Mouse (Mus musculus) liver, embryonic 16.5 days (tissue): Measurements from ENCODE around the gene Cfap97d2. TPM values are rescaled to one million over a fixed set of nuclear protein-coding genes. Genes with fewer than 3 reads are reported as not detected.
A peak's percentile ranks its signal among the peaks of the same experiment; 100 is the strongest.

Experiments
- ATAC-seq: fragments of 200-750 bp; cut with Nextera tagmentation; 2 replicates; pipeline ENCODE4 v1.8.0; 2017; ENCODE audit warnings: low read depth, mild to moderate bottlenecking, moderate number of reproducible peaks, moderate library complexity
- H3K27ac ChIP-seq: fragments of 300-500 bp; sonication (generic); 2 replicates; pipeline ENCODE4 v1.5.1; 2014; ENCODE audit warnings: mild to moderate bottlenecking, low read length
- H3K27me3 ChIP-seq: fragments of 300-500 bp; sonication (generic); 2 replicates; pipeline ENCODE4 v1.6.1; 2014; ENCODE audit warnings: low read depth, low read length, mixed read lengths; ENCODE audit not compliant: control insufficient read depth, insufficient read depth
- H3K36me3 ChIP-seq: fragments of 300-500 bp; sonication (generic); 2 replicates; pipeline ENCODE4 v1.6.1; 2014; ENCODE audit warnings: mild to moderate bottlenecking; ENCODE audit not compliant: control insufficient read depth, insufficient read depth
- H3K4me1 ChIP-seq: fragments of 300-500 bp; sonication (generic); 2 replicates; pipeline ENCODE4 v1.6.1; 2014; ENCODE audit warnings: low read depth, low read length, mixed read lengths; ENCODE audit not compliant: control insufficient read depth
- H3K4me2 ChIP-seq: fragments of 300-500 bp; sonication (generic); 2 replicates; pipeline ENCODE4 v1.6.1; 2014; ENCODE audit warnings: low read depth, low read length, mixed read lengths
- H3K4me3 ChIP-seq: fragments of 300-500 bp; sonication (generic); 2 replicates; pipeline ENCODE4 v1.5.1; 2014; ENCODE audit warnings: low read depth, mild to moderate bottlenecking, low read length
- H3K9ac ChIP-seq: fragments of 300-500 bp; sonication (generic); 2 replicates; pipeline ENCODE4 v1.6.1; 2014; ENCODE audit warnings: low read depth, low read length
- H3K9me3 ChIP-seq: fragments of 300-500 bp; sonication (generic); replicated peaks from 2 replicates; pipeline ENCODE4 v1.6.1; 2016; ENCODE audit warnings: low read length; ENCODE audit not compliant: control insufficient read depth
- WGBS: fragments of 180-500 bp; shearing (Covaris S2); extraction: QIAGEN DNeasy Blood & Tissue Kit; methylation state at CpG from one replicate; pipeline ENCODE4 v1.1.7; 2014; ENCODE audit not compliant: insufficient replicate concordance; 5-methylcytosine and 5-hydroxymethylcytosine counted together
- polyA plus RNA-seq: library from polyadenylated mRNA; unstranded; fragments of >200 nt; fragmentation: Nextera tagmentation; extraction: Ambion mirVana; gene quantifications from 2 replicates; pipeline ENCODE4 v1.2.1, GENCODE M21; 2015

The Cfap97d2 gene
- polyA plus RNA-seq = not detected in 2 replicates

- no peak within 1 kb of the TSS for H3K4me3 ChIP-seq
- no peaks in the 10 kb centered on the region for H3K36me3 ChIP-seq
- no peak within 1 kb of the TSS for H3K4me2 ChIP-seq
- 24% methylated on average over 5 of the region's 5 CpGs for WGBS
- H3K4me1 ChIP-seq = no peaks in the 10 kb centered on the region
- no peak for ATAC-seq
- H3K9ac ChIP-seq = no peak within 1 kb of the TSS
- H3K27me3 ChIP-seq = no peaks in the 10 kb centered on the region
- H3K9me3 ChIP-seq = no peaks in the 10 kb centered on the region
- no peak within 1 kb of the TSS for H3K27ac ChIP-seq
These were observed at the start of gene Cfap97d2 for GRCm38 (mm10) chr8:13705668-13706067. Cfap97d2 (plus strand) TSS chr8:13705889.

DNA sequence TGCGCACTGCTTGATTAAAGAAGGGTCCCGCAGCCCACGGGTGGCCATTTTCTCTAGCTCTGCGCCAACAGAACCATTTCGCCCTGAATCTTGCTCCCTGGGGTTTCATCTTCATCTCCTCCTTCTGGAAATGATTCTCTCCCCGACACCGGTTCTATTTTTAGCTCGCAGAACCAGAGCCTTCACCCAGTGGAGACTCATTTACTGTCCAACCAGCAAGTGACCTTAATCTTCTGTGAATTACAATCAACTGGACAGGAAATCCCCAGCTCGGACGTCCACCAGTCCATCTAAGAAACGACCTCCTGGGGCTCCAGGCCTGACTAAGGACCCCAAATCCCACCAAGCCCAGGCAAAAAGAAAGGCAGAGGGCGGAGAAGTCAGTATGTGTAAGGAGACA is 48.2 kb upstream of the Cfap97d2 start:
- Histone ChIP-seq H3K9me3 (no peaks in the 10 kb centered on the region), H3K4me1 (no peaks in the 10 kb centered on the region), H3K27me3 (no peaks in the 10 kb centered on the region), H3K36me3 (no peaks in the 10 kb centered on the region), H3K27ac (no peak overlapping the region), H3K4me3 (no peak overlapping the region), H3K9ac (no peak overlapping the region), H3K4me2 (no peak overlapping the region)
- no peak for ATAC-seq
- WGBS = 69% methylated on average over 12 of the region's 12 CpGs

DNA sequence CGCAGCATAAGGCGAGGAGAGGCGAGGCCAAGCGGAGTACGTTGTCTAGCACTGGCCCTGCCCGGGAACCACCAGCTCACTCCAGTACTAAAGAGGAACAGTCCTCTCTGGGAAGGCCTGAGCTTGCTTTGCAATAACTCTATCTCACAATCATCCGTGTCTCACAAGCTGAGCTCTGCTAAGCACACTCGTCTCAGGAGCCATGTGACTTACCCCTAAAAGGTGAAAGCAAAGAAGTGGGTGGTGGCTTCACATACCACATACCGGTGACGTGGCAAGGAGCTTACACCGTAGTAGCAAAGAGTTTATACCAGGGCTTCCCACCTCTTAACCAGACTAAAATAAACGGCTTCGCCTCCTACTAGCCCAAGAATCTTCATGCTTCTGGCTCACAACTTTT is 45.4 kb upstream of the Cfap97d2 start:
- Histone ChIP-seq H3K9me3 (no peaks in the 10 kb centered on the region), H3K27ac (no peak overlapping the region), H3K36me3 (no peaks in the 10 kb centered on the region), H3K4me2 (no peak overlapping the region), H3K4me3 (no peak overlapping the region), H3K27me3 (no peaks in the 10 kb centered on the region), H3K4me1 (no peaks in the 10 kb centered on the region), H3K9ac (no peak overlapping the region)
- 0 out of 2 replicates have a peak, but pooled peaks have one; percentile 19 for ATAC-seq
- WGBS = 70% methylated on average over 13 of the region's 13 CpGs

DNA sequence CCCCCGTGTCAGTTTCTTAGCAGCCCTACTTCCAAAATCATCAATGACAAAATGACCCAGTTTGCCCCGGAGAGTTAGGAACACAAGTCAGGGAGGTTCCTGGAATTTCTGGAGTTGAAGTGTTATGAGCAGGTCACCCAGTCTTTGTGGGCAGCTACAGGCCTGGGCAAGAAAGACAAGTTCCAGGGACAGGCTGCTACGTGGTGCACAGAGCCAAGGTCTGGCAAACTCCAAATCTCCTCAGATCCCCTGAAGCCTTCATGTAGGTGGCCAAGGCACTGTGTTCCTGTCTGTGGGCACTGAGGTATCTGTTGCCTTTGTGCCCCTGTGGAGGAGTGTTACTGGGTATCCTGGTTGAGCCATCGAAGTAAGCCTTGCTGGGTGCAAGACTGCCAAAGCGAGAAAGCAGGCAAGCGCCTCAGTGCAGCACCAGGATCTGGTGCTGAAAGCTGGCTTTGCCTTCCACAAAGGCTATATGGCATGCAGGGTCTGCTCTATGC is 40.9 kb upstream of the Cfap97d2 start:
- Histone ChIP-seq H3K4me2 (no peak overlapping the region), H3K9me3 (no peaks in the 10 kb centered on the region), H3K27me3 (no peaks in the 10 kb centered on the region), H3K4me1 (peaks cover 4% of the 10 kb centered on the region), H3K9ac (no peak overlapping the region), H3K36me3 (no peaks in the 10 kb centered on the region), H3K27ac (no peak overlapping the region), H3K4me3 (no peak overlapping the region)
- ATAC-seq = no peak
- 70% methylated on average over 6 of the region's 6 CpGs for WGBS

DNA sequence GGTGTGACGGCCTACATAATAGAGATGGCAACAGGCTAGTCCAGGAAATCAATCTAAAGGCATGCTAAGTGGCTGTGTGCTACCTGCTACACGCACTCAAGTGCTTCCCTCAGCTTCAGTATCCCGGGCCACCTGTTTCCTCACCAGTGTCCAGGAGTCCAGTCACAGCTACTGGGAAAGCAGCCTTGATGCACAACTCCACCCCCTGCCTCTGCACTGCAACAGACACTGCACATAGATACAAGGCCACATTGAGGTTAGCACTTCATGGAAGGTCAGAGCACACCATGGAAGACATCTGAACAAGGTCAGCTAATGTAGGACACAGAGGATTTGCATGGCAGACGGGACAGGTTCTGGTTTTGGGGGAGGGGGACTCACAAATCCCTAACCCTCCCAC is 40.2 kb upstream of the Cfap97d2 start:
- no peaks in the 10 kb centered on the region for H3K27me3 ChIP-seq
- 61% methylated on average over 4 of the region's 4 CpGs for WGBS
- H3K4me2 ChIP-seq = no peak overlapping the region
- H3K27ac ChIP-seq = no peak overlapping the region
- no peak overlapping the region for H3K4me3 ChIP-seq
- H3K9ac ChIP-seq = no peak overlapping the region
- no peaks in the 10 kb centered on the region for H3K9me3 ChIP-seq
- no peak for ATAC-seq
- peaks cover 4% of the 10 kb centered on the region for H3K4me1 ChIP-seq
- H3K36me3 ChIP-seq = no peaks in the 10 kb centered on the region

DNA sequence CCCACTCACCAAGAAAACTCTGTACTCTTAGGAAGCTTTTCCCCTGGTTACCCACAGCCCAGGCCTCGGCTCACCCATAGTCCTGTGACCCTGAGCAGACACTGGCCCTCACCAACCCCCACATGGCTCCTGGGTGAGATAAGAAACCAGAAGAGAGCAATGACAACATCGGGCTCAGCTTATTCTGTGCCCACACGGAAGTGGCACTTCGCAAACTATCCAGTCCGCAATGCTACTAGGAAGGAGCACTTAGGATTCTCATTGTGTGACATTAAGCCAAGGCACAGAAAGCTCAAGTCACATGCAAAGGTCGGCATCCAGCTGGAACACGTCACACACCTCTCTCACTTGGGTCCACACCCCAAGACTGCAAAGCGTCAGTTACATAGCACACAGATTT is 39.7 kb upstream of the Cfap97d2 start:
- peaks cover 8% of the 10 kb centered on the region for H3K4me1 ChIP-seq
- H3K4me2 ChIP-seq = no peak overlapping the region
- H3K27me3 ChIP-seq = no peaks in the 10 kb centered on the region
- H3K9me3 ChIP-seq = no peaks in the 10 kb centered on the region
- no peak overlapping the region for H3K9ac ChIP-seq
- H3K36me3 ChIP-seq = no peaks in the 10 kb centered on the region
- H3K4me3 ChIP-seq = no peak overlapping the region
- WGBS = 25% methylated on average over 8 of the region's 8 CpGs
- no peak for ATAC-seq
- H3K27ac ChIP-seq = no peak overlapping the region

DNA sequence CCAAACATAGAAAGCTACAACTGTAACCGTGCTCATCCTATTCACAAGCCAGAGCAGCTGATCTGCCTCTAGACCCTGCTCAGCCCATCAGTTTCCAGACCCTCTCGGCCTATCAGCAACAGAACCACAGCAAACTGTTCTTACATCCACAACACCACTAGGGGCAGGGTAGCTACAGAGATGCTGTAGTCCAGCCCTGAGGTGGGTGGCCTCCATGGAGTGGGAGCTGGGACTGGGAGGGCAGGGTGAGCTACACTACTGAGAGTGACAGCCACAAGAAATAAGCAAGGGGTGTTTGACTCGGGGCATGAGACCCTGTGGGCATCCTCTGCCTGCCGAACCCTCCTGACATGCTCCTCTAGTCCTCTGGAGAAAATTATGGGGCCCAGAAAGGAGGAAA is 37.8 kb upstream of the Cfap97d2 start:
- Histone ChIP-seq H3K4me1 (peaks cover 22% of the 10 kb centered on the region), H3K9ac (no peak overlapping the region)

DNA sequence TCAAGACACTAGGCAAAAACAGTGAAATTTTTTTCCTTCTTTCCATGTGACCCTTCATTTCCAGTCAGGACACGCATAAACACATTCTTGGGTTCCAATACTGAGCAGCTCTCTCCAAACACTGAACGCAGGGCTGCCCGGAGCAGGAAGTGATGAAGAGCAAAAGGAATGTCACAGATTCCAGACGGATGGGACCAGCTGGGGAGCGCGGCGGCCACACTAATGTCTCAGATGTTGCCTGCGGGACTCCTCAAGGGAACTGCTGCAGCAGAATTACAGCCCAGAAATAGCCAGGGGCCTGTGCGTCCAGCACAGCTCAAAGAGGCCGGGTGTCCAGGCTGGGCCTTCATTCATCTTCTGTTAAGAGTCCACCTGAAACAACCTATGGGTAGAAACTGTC is 37.3 kb upstream of the Cfap97d2 start:
- H3K9me3 ChIP-seq = no peaks in the 10 kb centered on the region
- H3K27me3 ChIP-seq = no peaks in the 10 kb centered on the region
- 83% methylated on average over 10 of the region's 10 CpGs for WGBS
- peaks cover 22% of the 10 kb centered on the region for H3K4me1 ChIP-seq
- H3K4me3 ChIP-seq = no peak overlapping the region
- H3K4me2 ChIP-seq = no peak overlapping the region
- no peak overlapping the region for H3K27ac ChIP-seq
- ATAC-seq = no peak
- no peak overlapping the region for H3K9ac ChIP-seq
- H3K36me3 ChIP-seq = no peaks in the 10 kb centered on the region

More for the DNA sequence above, 37.8 kb upstream of the Cfap97d2 start:
- H3K27ac ChIP-seq = no peak overlapping the region
- H3K9me3 ChIP-seq = no peaks in the 10 kb centered on the region
- H3K4me3 ChIP-seq = no peak overlapping the region
- WGBS = 70% methylated on average over 4 of the region's 4 CpGs
- no peak overlapping the region for H3K4me2 ChIP-seq
- no peak for ATAC-seq
- no peaks in the 10 kb centered on the region for H3K36me3 ChIP-seq
- H3K27me3 ChIP-seq = no peaks in the 10 kb centered on the region

DNA sequence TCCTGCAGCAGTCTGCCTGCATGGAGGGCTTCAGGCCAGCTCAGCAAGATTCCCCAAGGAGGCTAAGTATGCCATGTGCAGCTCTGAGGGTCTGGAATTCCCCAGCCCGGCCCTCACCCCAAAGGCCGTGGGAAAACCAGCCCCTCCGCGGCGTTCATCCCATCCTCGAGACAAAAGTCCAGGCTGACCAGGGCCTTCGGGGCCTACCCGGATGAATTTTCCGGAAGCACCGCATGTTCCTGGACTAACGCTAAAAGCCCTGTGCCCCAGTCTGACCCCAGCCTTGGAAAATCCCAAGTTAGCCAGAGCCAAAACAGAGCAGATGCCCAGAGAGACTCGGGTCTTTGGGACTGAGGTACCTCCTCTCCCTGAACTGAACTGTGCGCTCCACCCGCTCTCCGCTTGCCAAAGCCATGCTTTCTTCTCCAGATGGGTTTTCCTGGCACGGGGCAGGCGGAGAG is 35.6 kb upstream of the Cfap97d2 start:
- H3K4me2 ChIP-seq = no peak overlapping the region
- H3K9me3 ChIP-seq = no peaks in the 10 kb centered on the region
- H3K4me1 ChIP-seq = peaks cover 25% of the 10 kb centered on the region
- H3K4me3 ChIP-seq = no peak overlapping the region
- H3K27me3 ChIP-seq = no peaks in the 10 kb centered on the region
- WGBS = 82% methylated on average over 17 of the region's 17 CpGs
- no peak overlapping the region for H3K9ac ChIP-seq
- H3K27ac ChIP-seq = no peak overlapping the region
- H3K36me3 ChIP-seq = no peaks in the 10 kb centered on the region
- ATAC-seq = no peak
